Comparison of ENCODE assay signal across 8 mouse cellular contexts in the genomic region with DNA sequence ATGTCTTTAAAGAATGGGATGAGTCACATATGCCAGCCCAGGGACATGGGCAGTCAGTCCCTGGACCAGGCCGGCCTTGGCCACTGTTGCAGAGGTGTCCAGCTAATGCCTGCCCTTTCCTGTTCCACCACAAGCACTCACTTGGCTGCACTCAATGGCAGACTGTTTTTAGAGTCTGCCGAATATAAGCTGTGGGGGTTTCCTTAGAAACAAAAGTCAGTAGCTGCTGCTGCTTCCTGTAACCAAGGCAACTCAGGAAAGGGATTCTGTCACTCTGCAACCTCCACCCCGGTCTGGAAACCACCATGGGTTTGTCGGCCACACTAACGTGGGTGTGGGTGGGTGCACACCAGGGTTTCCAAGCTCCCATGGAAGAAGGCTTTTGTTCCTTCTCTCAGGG.
DNase-seq lines count a peak whose midpoint lies in the region; ATAC-seq and TF ChIP-seq lines count a peak whose summit lies in the region.

No protein-coding gene starts in this region.

- H3K9ac ChIP-seq in forebrain, postnatal 0 days = peak overlapping the region; percentile 2; the same call in 1 of the 2 replicates
- H3K9ac ChIP-seq in intestine, embryonic 16.5 days (ENCODE audit: low read depth, low read length) = no peak overlapping the region; the same call in 1 of the 2 replicates
- H3K9ac ChIP-seq in lung, postnatal 0 days (replicated peaks; ENCODE audit: low read depth) = no peak overlapping the region

- DNase-seq in spleen, postnatal 36 days (ENCODE audit: low spot score in 2 of 2) = peak; percentile 68 to 70
- no peak for DNase-seq in spleen, adult 12 weeks (ENCODE audit: low spot score)
- peak; percentile 69 for DNase-seq in forebrain, postnatal 0 days
- peak; percentile 67 for DNase-seq in lung, postnatal 0 days (ENCODE audit: low spot score)
- DNase-seq in right cerebral cortex, postnatal 25 days = peak; percentile 74
- DNase-seq in cerebellum, adult 2 months = no peak
- DNase-seq in retina, postnatal 1 day = no peak

- WGBS in forebrain, postnatal 0 days = 24% methylated on average over 5 of the region's 5 CpGs
- WGBS in intestine, embryonic 16.5 days = 39% methylated on average over 5 of the region's 5 CpGs
- 20% methylated on average over 5 of the region's 5 CpGs for WGBS in lung, postnatal 0 days
- 38% methylated on average over 5 of the region's 5 CpGs for WGBS in cerebellum, adult 2 months

- peak overlapping the region; percentile 35 for H3K4me2 ChIP-seq in forebrain, postnatal 0 days (ENCODE audit: low read depth)
- H3K4me2 ChIP-seq in intestine, embryonic 16.5 days (ENCODE audit: low read depth, low read length) = no peak overlapping the region
- H3K4me2 ChIP-seq in lung, postnatal 0 days (replicated peaks; ENCODE audit: low read depth, low read length) = no peak overlapping the region

- peaks cover 22% of the 10 kb centered on the region for H3K4me1 ChIP-seq in forebrain, postnatal 0 days (ENCODE audit: insufficient read depth)
- H3K4me1 ChIP-seq in intestine, embryonic 16.5 days (ENCODE audit: control insufficient read depth, insufficient read depth, low read length) = peaks cover 58% of the 10 kb centered on the region
- H3K4me1 ChIP-seq in lung, postnatal 0 days (ENCODE audit: insufficient read depth, low read depth, low read length) = peaks cover 53% of the 10 kb centered on the region; the same call in 1 of the 2 replicates
- peaks cover 9% of the 10 kb centered on the region for H3K4me1 ChIP-seq in cerebellum, adult 2 months (ENCODE audit: control insufficient read depth, insufficient read depth, low read length)

- H3K4me3 ChIP-seq in forebrain, postnatal 0 days (ENCODE audit: low read depth, low read length) = no peak overlapping the region
- H3K4me3 ChIP-seq in intestine, embryonic 16.5 days (ENCODE audit: low read length) = no peak overlapping the region
- no peak overlapping the region for H3K4me3 ChIP-seq in lung, postnatal 0 days (ENCODE audit: low read depth, low read length)
- H3K4me3 ChIP-seq in cerebellum, adult 2 months (replicated peaks; ENCODE audit: insufficient read depth, low read depth, low read length) = no peak overlapping the region

- H3K27me3 ChIP-seq in forebrain, postnatal 0 days (ENCODE audit: insufficient read depth, low read length) = no peaks in the 10 kb centered on the region
- H3K27me3 ChIP-seq in intestine, embryonic 16.5 days (replicated peaks; ENCODE audit: control insufficient read depth, insufficient read depth, low read length) = no peaks in the 10 kb centered on the region
- H3K27me3 ChIP-seq in lung, postnatal 0 days (replicated peaks; ENCODE audit: insufficient read depth, low read length) = no peaks in the 10 kb centered on the region
- H3K27me3 ChIP-seq in cerebellum, adult 2 months (ENCODE audit: control insufficient read depth, insufficient read depth, low read length) = no peaks in the 10 kb centered on the region

- peak; percentile 92 for ATAC-seq in forebrain, postnatal 0 days
- no peak for ATAC-seq in intestine, embryonic 16.5 days
- peak; percentile 76 for ATAC-seq in lung, postnatal 0 days

- TF ChIP-seq CTCF in forebrain, postnatal 0 days (IDR thresholded peaks at IDR 0.05; ENCODE audit: low read depth) = no peak
- 0 out of 2 replicates have a peak, but pooled peaks have one; percentile 5 for TF ChIP-seq CTCF in lung, postnatal 0 days (IDR thresholded peaks at IDR 0.05)
- no peak for TF ChIP-seq CTCF in cerebellum, adult 2 months (IDR thresholded peaks at IDR 0.05; ENCODE audit: borderline replicate concordance, insufficient read depth, low read depth, low read length)

- H3K36me3 ChIP-seq in forebrain, postnatal 0 days (ENCODE audit: insufficient read depth) = no peaks in the 10 kb centered on the region
- no peaks in the 10 kb centered on the region for H3K36me3 ChIP-seq in intestine, embryonic 16.5 days (ENCODE audit: control insufficient read depth, insufficient read depth, low read length)
- H3K36me3 ChIP-seq in lung, postnatal 0 days (ENCODE audit: insufficient read depth, low read length) = no peaks in the 10 kb centered on the region

- TF ChIP-seq EP300 in lung, postnatal 0 days (IDR thresholded peaks at IDR 0.05) = peak; percentile 44

- no peaks in the 10 kb centered on the region for H3K9me3 ChIP-seq in forebrain, postnatal 0 days (ENCODE audit: low read length)
- H3K9me3 ChIP-seq in intestine, embryonic 16.5 days (ENCODE audit: control insufficient read depth, low read length) = no peaks in the 10 kb centered on the region
- no peaks in the 10 kb centered on the region for H3K9me3 ChIP-seq in lung, postnatal 0 days (ENCODE audit: low read length)

- H3K27ac ChIP-seq in forebrain, postnatal 0 days (ENCODE audit: low read depth, low read length) = peak overlapping the region; percentile 73
- peak overlapping the region; percentile 50 for H3K27ac ChIP-seq in intestine, embryonic 16.5 days (ENCODE audit: low read length)
- peak overlapping the region; percentile 58; the same call in 1 of the 2 replicates for H3K27ac ChIP-seq in lung, postnatal 0 days (ENCODE audit: low read length)
- no peak overlapping the region for H3K27ac ChIP-seq in cerebellum, adult 2 months (ENCODE audit: insufficient read depth, low read length)

- no peak for TF ChIP-seq POLR2A in cerebellum, adult 2 months (IDR thresholded peaks at IDR 0.05; ENCODE audit: borderline replicate concordance, insufficient read depth, low read length)

Comparison
In these comparisons a context has a peak if more than half of its experiments do, and no peak if none do; other contexts are left out.
1. DNase-seq: peak in spleen, postnatal 36 days (2 of 2), forebrain, postnatal 0 days (single experiment), lung, postnatal 0 days (single experiment) and right cerebral cortex, postnatal 25 days (single experiment); none in spleen, adult 12 weeks (single experiment), cerebellum, adult 2 months (0 of 2) and retina, postnatal 1 day (single experiment).